Mouse (Mus musculus) G1E (cell line): Measurements from ENCODE around the gene Ptprs. TPM values are rescaled to one million over a fixed set of nuclear protein-coding genes. Genes with fewer than 3 reads are reported as not detected.

ENCODE experiments used
- ATAC-seq: 2 replicates; pipeline ENCODE4 v1.8.0; 2016; ENCODE audit warnings: mild to moderate bottlenecking; ENCODE audit not compliant: insufficient number of reproducible peaks, poor library complexity, low FRiP score, severe bottlenecking; ENCODE audit errors: extremely low read depth
- DNase-seq: peaks from one replicate; pipeline ENCODE4 v3.0.0; 2012; ENCODE audit warnings: low spot score
- H3K27me3 ChIP-seq: 2 replicates; pipeline ENCODE4 v1.6.1; 2012; ENCODE audit warnings: mild to moderate bottlenecking, low read length, inconsistent platforms; ENCODE audit not compliant: insufficient read depth
- H3K36me3 ChIP-seq: replicated peaks from 2 replicates; pipeline ENCODE3; 2012; ENCODE audit warnings: mild to moderate bottlenecking, inconsistent platforms
- H3K4me1 ChIP-seq: 2 replicates; pipeline ENCODE4 v1.6.1; 2012; ENCODE audit warnings: low read depth, low read length, inconsistent platforms, mixed read lengths; ENCODE audit not compliant: insufficient read depth
- H3K4me3 ChIP-seq: 2 replicates; pipeline ENCODE4 v1.5.1; 2012; ENCODE audit warnings: low read depth, mild to moderate bottlenecking, inconsistent platforms, low read length, moderate library complexity, mixed read lengths
- H3K9me3 ChIP-seq: replicated peaks from 2 replicates; pipeline ENCODE4 v1.6.1; 2012; ENCODE audit warnings: inconsistent platforms
- CTCF ChIP-seq: IDR thresholded peaks from 2 replicates; pipeline ENCODE4 v1.5.1; 2012; ENCODE audit warnings: low read depth, low read length, inconsistent platforms, mixed read lengths
- GATA1 ChIP-seq: IDR thresholded peaks from 2 replicates; pipeline ENCODE4 v1.6.1; 2012; ENCODE audit warnings: borderline replicate concordance, low read length, inconsistent platforms, mixed read lengths
- GATA2 ChIP-seq: IDR thresholded peaks from 2 replicates; pipeline ENCODE4 v1.6.1; 2012; ENCODE audit warnings: low read depth, low read length, inconsistent platforms, borderline replicate concordance
- POLR2AphosphoS5 ChIP-seq: IDR thresholded peaks from 2 replicates; pipeline ENCODE4 v1.6.1; 2012; ENCODE audit warnings: low read depth, low read length, inconsistent platforms; ENCODE audit not compliant: insufficient replicate concordance
- TAL1 ChIP-seq: conservative IDR thresholded peaks from 2 replicates; pipeline ENCODE4 v1.6.1; 2012; ENCODE audit warnings: low read depth, low read length, inconsistent platforms, mixed read lengths
- polyA plus RNA-seq: library from polyadenylated mRNA; stranded (reverse); fragments of >175 nt; gene quantifications from 2 replicates; pipeline ENCODE4 v1.2.3, GENCODE M21; 2012
- total RNA-seq, 2 experiments: library from RNA; stranded (forward) in 1 of 2; stranded (reverse) in 1 of 2; fragments of 200-1000 nt in 1 of 2; fragments of >200 nt in 1 of 2; fragmentation: Nextera tagmentation in 1 of 2; gene quantifications; 2 replicates each; pipeline ENCODE4 v1.2.3; 2014 to 2017

The Ptprs gene
- total and polyA plus RNA-seq, 3 experiments = 16.7 to 83.6 (median 77.2) TPM

DNA sequence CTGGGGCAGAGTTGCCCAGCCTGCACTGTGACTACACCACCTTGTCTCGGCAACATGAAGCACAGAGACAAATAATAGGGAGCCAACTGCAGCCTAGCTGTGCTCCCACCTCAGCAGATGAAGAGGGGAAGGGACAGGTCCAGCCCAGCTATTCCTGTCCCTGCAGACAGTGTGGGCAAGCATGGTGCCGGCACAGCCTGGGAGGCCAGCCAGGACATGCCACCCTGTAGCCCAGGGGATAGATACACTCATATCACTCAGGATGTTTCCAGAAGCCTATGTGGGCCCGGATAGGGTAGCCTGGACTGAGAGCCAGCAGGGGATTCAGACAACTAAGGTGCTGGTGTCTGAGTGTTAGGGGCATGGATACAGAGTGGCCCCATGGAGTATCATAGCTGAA is 76.1 kb downstream of the Ptprs start:
- no peak for ATAC-seq
- no peaks in the 10 kb centered on the region for H3K4me1 ChIP-seq
- H3K27me3 ChIP-seq = no peaks in the 10 kb centered on the region
- H3K9me3 ChIP-seq = no peaks in the 10 kb centered on the region
- DNase-seq = no peak
- peaks cover 90% of the 10 kb centered on the region for H3K36me3 ChIP-seq
- TF ChIP-seq GATA1 (no peak), CTCF (no peak), GATA2 (no peak), POLR2AphosphoS5 (no peak), TAL1 (no peak)
- no peak overlapping the region for H3K4me3 ChIP-seq

DNA sequence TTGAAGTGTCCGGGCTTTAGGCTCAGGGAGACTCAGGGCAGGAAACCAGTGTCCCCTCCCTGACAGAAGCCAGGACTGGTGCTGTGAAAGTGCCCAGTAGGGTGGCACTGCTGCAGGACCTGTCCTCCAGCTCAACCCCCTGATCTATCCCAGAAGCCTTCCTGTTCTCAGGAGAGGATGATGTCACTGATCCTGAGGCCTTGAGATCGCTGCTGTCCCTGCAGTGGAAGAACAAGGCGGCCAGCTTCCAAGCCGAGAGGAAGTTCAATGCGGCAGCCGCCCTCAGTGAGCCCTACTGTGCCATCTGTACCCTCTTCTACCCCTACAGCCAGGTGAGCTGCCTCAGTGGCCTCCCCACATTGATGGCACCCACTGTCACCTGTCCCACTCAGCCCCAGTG is 80.2 kb downstream of the Ptprs start:
- no peaks in the 10 kb centered on the region for H3K27me3 ChIP-seq
- TF ChIP-seq POLR2AphosphoS5 (no peak), GATA1 (no peak), TAL1 (no peak), CTCF (no peak), GATA2 (no peak)
- no peak for DNase-seq
- H3K4me1 ChIP-seq = no peaks in the 10 kb centered on the region
- ATAC-seq = no peak
- peaks cover 100% of the 10 kb centered on the region for H3K36me3 ChIP-seq
- H3K9me3 ChIP-seq = 0 out of 2 replicates have a peak, but pooled peaks cover 2% of the 10 kb centered on the region
- H3K4me3 ChIP-seq = peak overlapping the region; percentile 22; the same call in 1 of the 2 replicates

DNA sequence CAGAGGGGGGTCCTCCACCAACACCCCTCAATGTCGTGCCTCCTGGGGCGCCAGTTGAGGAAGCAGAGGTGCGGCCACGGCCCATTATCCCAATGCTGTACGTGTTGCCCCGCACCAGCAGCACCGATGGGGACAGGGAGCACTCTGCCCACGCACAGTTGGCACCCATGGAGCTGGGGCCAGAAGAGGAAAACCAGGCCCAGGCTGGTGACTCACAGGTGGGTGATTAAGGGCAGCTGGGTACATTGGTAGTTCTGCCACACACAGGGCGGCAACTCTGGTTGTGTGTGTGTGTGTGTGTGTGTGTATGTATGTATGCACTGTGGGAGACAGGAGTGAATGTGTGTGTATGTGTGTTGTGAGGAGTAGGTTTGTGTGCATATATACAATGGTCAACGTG is 82.4 kb downstream of the Ptprs start:
- no peaks in the 10 kb centered on the region for H3K27me3 ChIP-seq
- H3K36me3 ChIP-seq = peaks cover 100% of the 10 kb centered on the region
- H3K4me1 ChIP-seq = no peaks in the 10 kb centered on the region
- DNase-seq = no peak
- ATAC-seq = no peak
- TF ChIP-seq GATA2 (no peak), POLR2AphosphoS5 (no peak), TAL1 (no peak), CTCF (no peak), GATA1 (no peak)
- H3K9me3 ChIP-seq = 0 out of 2 replicates have a peak, but pooled peaks cover 2% of the 10 kb centered on the region
- H3K4me3 ChIP-seq = no peak overlapping the region

DNA sequence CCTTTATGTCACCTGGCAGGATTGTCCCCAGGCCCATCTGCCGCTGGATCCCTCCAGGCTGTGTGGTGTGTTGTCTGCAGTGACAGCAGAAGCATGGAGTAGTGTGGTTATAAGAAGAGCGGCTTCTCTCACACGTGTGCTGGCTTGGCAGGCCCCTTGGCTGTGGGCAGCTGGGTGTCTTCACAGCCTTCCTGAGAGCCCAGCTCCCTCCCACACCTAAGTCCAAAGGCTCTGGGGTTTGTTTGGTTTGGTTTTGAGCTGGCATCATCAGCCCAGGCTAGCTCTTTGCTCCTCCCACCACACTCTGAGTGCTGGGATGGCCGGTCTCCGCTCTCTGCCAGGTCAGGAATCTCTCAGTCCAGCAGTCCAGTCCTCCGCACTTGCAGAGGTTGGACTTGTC is 83.0 kb downstream of the Ptprs start:
- Histone ChIP-seq H3K4me3 (no peak overlapping the region), H3K36me3 (peaks cover 100% of the 10 kb centered on the region), H3K9me3 (0 out of 2 replicates have a peak, but pooled peaks cover 2% of the 10 kb centered on the region), H3K27me3 (no peaks in the 10 kb centered on the region), H3K4me1 (no peaks in the 10 kb centered on the region)
- ATAC-seq (no peak), DNase-seq (no peak)
- TF ChIP-seq POLR2AphosphoS5 (no peak), CTCF (no peak), TAL1 (no peak), GATA1 (no peak), GATA2 (no peak)

DNA sequence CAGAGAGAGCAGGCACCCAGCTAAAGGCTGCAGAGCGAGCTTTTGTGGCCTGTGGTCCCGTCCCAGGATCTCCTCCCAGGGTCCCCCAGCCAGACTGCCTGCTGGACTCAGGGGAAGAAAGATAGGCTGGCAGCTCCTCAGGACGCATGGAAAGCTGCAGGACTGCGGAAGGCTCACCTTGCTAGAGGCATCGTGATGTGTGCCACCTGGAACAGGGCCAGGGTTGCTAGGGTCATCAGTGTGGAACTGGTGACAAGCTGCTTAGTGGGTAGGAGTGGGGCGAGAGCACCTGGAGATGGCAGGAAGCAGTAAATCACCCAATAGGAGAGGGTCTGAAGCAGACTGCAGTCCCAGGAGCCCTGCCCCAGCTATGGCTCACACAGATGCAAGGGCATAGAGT is 88.7 kb downstream of the Ptprs start:
- no peaks in the 10 kb centered on the region for H3K4me1 ChIP-seq
- TF ChIP-seq TAL1 = no peak
- no peak for TF ChIP-seq CTCF
- no peak for TF ChIP-seq GATA2
- TF ChIP-seq POLR2AphosphoS5 = no peak
- no peak for TF ChIP-seq GATA1
- no peaks in the 10 kb centered on the region for H3K9me3 ChIP-seq
- ATAC-seq (no peak), DNase-seq (no peak)
- no peaks in the 10 kb centered on the region for H3K27me3 ChIP-seq
- H3K36me3 ChIP-seq = peaks cover 96% of the 10 kb centered on the region
- H3K4me3 ChIP-seq = no peak overlapping the region

DNA sequence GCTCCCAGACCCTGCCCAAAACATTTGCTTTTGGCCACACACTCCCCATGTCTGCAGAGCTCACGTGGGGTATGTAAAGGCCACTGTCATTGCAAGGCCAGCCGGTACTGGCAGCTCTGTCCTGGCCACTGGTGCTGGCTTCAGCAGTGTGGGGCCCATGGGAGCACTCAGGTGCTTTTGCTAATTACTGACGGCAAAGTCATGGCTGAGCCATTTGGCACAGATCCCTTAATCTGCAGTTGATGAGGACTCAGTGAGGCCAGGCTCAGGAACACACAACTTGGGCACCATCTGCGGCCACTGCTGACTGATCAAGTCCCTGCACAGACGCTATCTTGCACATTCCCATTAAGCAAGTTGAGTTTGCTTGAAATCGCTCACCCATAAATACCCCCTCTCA is 91.4 kb downstream of the Ptprs start:
- H3K36me3 ChIP-seq = peaks cover 96% of the 10 kb centered on the region
- TF ChIP-seq TAL1 (no peak), CTCF (no peak), POLR2AphosphoS5 (no peak), GATA2 (no peak), GATA1 (no peak)

DNA sequence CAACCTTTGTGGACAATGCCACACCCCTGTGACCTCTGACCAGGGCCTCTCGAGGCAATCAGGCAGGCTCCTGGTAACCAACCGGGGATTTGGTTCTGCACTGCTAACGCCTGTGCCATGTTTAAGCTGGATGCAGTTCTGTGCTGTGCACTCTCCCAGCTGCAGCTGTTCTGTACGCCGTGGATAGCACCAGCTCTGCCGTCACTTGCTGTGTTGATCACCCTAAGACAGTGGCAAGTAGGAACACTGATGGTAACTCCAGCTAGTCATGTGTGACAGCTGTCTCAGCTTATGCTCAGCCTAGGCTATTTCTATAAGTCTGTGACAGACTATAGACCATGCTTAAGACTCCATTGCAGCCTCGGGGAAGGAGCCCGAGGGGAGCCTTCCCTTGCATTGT is 93.3 kb downstream of the Ptprs start:
- Histone ChIP-seq H3K4me1 (no peaks in the 10 kb centered on the region), H3K27me3 (no peaks in the 10 kb centered on the region), H3K4me3 (no peak overlapping the region), H3K9me3 (no peaks in the 10 kb centered on the region), H3K36me3 (peaks cover 96% of the 10 kb centered on the region)
- no peak for ATAC-seq
- DNase-seq = no peak
- no peak for TF ChIP-seq GATA1
- TF ChIP-seq POLR2AphosphoS5 = no peak
- no peak for TF ChIP-seq TAL1
- TF ChIP-seq CTCF = no peak
- no peak for TF ChIP-seq GATA2

More for the DNA sequence above, 91.4 kb downstream of the Ptprs start:
- Histone ChIP-seq H3K4me1 (no peaks in the 10 kb centered on the region), H3K27me3 (no peaks in the 10 kb centered on the region), H3K4me3 (no peak overlapping the region), H3K9me3 (no peaks in the 10 kb centered on the region)
- DNase-seq (no peak), ATAC-seq (no peak)
